Mouse (Mus musculus): ENCODE measurements around the gene Nvl. TPM values are rescaled to one million over a fixed set of nuclear protein-coding genes. Genes with fewer than 3 reads are reported as not detected.

Nvl gene
- polyA plus RNA-seq, 1 experiment from 2014 or later = 33.5 TPM

- H3K36me3 ChIP-seq = no peaks in the 10 kb centered on the region
- H3K27me3 ChIP-seq (ENCODE audit: insufficient read depth, poor library complexity, severe bottlenecking) = no peaks in the 10 kb centered on the region
- DNase-seq (ENCODE audit: low spot score) = no peak
- H3K4me3 ChIP-seq = no peak overlapping the region
- no peak overlapping the region for H3K27ac ChIP-seq
- no peaks in the 10 kb centered on the region for H3K9me3 ChIP-seq
- no peaks in the 10 kb centered on the region for H3K4me1 ChIP-seq
- 54% methylated on average over 3 of the region's 3 CpGs for WGBS
Observed at GRCm38 (mm10) chr1:181061784-181062485, 82.1 kb downstream of the Nvl start.

- no peaks in the 10 kb centered on the region for H3K36me3 ChIP-seq
- H3K27me3 ChIP-seq (ENCODE audit: insufficient read depth, poor library complexity, severe bottlenecking) = no peaks in the 10 kb centered on the region
- no peaks in the 10 kb centered on the region for H3K4me1 ChIP-seq
- 76% methylated on average over 4 of the region's 4 CpGs for WGBS
- H3K27ac ChIP-seq = no peak overlapping the region
- H3K4me3 ChIP-seq = no peak overlapping the region
- no peaks in the 10 kb centered on the region for H3K9me3 ChIP-seq
- DNase-seq (ENCODE audit: low spot score) = no peak
Observed at GRCm38 (mm10) chr1:181052898-181053297, 91.1 kb downstream of the Nvl start.

GRCm38 (mm10) chr1:181050937-181051336 lies 93.1 kb downstream of the Nvl start, which contains the start of gene 9130409I23Rik:
Gene 9130409I23Rik (plus strand): TSS chr1:181051237.
- no peaks in the 10 kb centered on the region for H3K27me3 ChIP-seq (ENCODE audit: insufficient read depth, poor library complexity, severe bottlenecking)
- DNase-seq (ENCODE audit: low spot score) = no peak
- no peak within 1 kb of the TSS for H3K4me3 ChIP-seq
- H3K27ac ChIP-seq = no peak within 1 kb of the TSS
- H3K4me1 ChIP-seq = no peaks in the 10 kb centered on the region
- no peaks in the 10 kb centered on the region for H3K9me3 ChIP-seq
- 76% methylated on average over 6 of the region's 6 CpGs for WGBS
- no peaks in the 10 kb centered on the region for H3K36me3 ChIP-seq

GRCm38 (mm10) chr1:181049328-181049842 lies 94.6 kb downstream of the Nvl start:
- H3K4me1 ChIP-seq = no peaks in the 10 kb centered on the region
- H3K27me3 ChIP-seq (ENCODE audit: insufficient read depth, poor library complexity, severe bottlenecking) = no peaks in the 10 kb centered on the region
- no peaks in the 10 kb centered on the region for H3K36me3 ChIP-seq
- no peak overlapping the region for H3K4me3 ChIP-seq
- no peak for DNase-seq (ENCODE audit: low spot score)
- no peak overlapping the region for H3K27ac ChIP-seq
- H3K9me3 ChIP-seq = no peaks in the 10 kb centered on the region

GRCm38 (mm10) chr1:181047520-181047919 lies 96.5 kb downstream of the Nvl start:
- Histone ChIP-seq H3K4me1 (no peaks in the 10 kb centered on the region), H3K27ac (no peak overlapping the region), H3K4me3 (no peak overlapping the region), H3K27me3 (ENCODE audit: insufficient read depth, poor library complexity, severe bottlenecking) (no peaks in the 10 kb centered on the region), H3K36me3 (no peaks in the 10 kb centered on the region), H3K9me3 (no peaks in the 10 kb centered on the region)
- DNase-seq (ENCODE audit: low spot score) = no peak
- 68% methylated on average over 1 of the region's 1 CpGs for WGBS

GRCm38 (mm10) chr1:181039652-181040051 lies 104.4 kb downstream of the Nvl start:
- WGBS = 7% methylated on average over 4 of the region's 4 CpGs

GRCm38 (mm10) chr1:181037623-181038022 lies 106.4 kb downstream of the Nvl start:
- no peak overlapping the region for H3K27ac ChIP-seq
- H3K4me3 ChIP-seq = no peak overlapping the region
- no peaks in the 10 kb centered on the region for H3K4me1 ChIP-seq
- 69% methylated on average over 4 of the region's 4 CpGs for WGBS
- DNase-seq (ENCODE audit: low spot score) = no peak
- H3K9me3 ChIP-seq = no peaks in the 10 kb centered on the region
- H3K27me3 ChIP-seq (ENCODE audit: insufficient read depth, poor library complexity, severe bottlenecking) = no peaks in the 10 kb centered on the region
- H3K36me3 ChIP-seq = no peaks in the 10 kb centered on the region

More at GRCm38 (mm10) chr1:181039652-181040051, 104.4 kb downstream of the Nvl start:
- Histone ChIP-seq H3K27ac (no peak overlapping the region), H3K4me3 (no peak overlapping the region), H3K4me1 (no peaks in the 10 kb centered on the region), H3K36me3 (no peaks in the 10 kb centered on the region), H3K9me3 (no peaks in the 10 kb centered on the region), H3K27me3 (ENCODE audit: insufficient read depth, poor library complexity, severe bottlenecking) (no peaks in the 10 kb centered on the region)
- no peak for DNase-seq (ENCODE audit: low spot score)

Other genes starting within 250 kb of the Nvl start
- 89.4 and 114 TPM in 2 replicates for gene Pycr2, start 239.9 kb downstream of the Nvl start, polyA plus RNA-seq (2016; fragmentation: Nextera tagmentation; extraction: Ambion mirVana)
- 0.89 and 1.1 TPM in 2 replicates for gene Lefty1, start 209.2 kb downstream of the Nvl start, polyA plus RNA-seq (2016; fragmentation: Nextera tagmentation; extraction: Ambion mirVana)
- gene Tmem63a, start 201.9 kb downstream of the Nvl start, polyA plus RNA-seq (2016; fragmentation: Nextera tagmentation; extraction: Ambion mirVana) = 6.6 and 9.0 TPM in 2 replicates
- 3.4 and 3.9 TPM in 2 replicates for gene Ephx1, start 123.3 kb downstream of the Nvl start, polyA plus RNA-seq (2016; fragmentation: Nextera tagmentation; extraction: Ambion mirVana)
- gene 9130409I23Rik, start 93.0 kb downstream of the Nvl start, polyA plus RNA-seq (2016; fragmentation: Nextera tagmentation; extraction: Ambion mirVana) = not detected in 2 replicates
- gene Cnih4, start 489 bp upstream of the Nvl start, polyA plus RNA-seq (2016; fragmentation: Nextera tagmentation; extraction: Ambion mirVana) = 150 and 166 TPM in 2 replicates
- gene Wdr26, start 67.8 kb upstream of the Nvl start, polyA plus RNA-seq (2016; fragmentation: Nextera tagmentation; extraction: Ambion mirVana) = 24.4 and 26.3 TPM in 2 replicates
- 0.14 and 0.23 TPM in 2 replicates for gene Cnih3, start 208.4 kb upstream of the Nvl start, polyA plus RNA-seq (2016; fragmentation: Nextera tagmentation; extraction: Ambion mirVana)

Measured in heart, embryonic 10.5 days (tissue).